ENCODE assay signal across 8 mouse cellular contexts in genomic region chr13:54504611-54505260, GRCm38 (mm10). TPM values are rescaled to one million over a fixed set of nuclear protein-coding genes. Genes with fewer than 3 reads are reported as not detected.
DNase-seq lines count a peak whose midpoint lies in the region; ATAC-seq and TF ChIP-seq lines count a peak whose summit lies in the region.

No protein-coding gene starts in this region.

- WGBS in heart, embryonic 15.5 days = 47% methylated on average over 7 of the region's 7 CpGs
- WGBS in liver, postnatal 0 days (ENCODE audit: insufficient replicate concordance) = 45% methylated on average over 7 of the region's 7 CpGs

- peak overlapping the region; percentile 73 for H3K9ac ChIP-seq in heart, embryonic 15.5 days
- peak overlapping the region; percentile 66 for H3K9ac ChIP-seq in liver, postnatal 0 days (replicated peaks)

- intact Hi-C loops in heart, postnatal 25 days (cut with DNase I) = no loop called here

- TF ChIP-seq EP300 in liver, postnatal 0 days (IDR thresholded peaks at IDR 0.05; ENCODE audit: low read depth) = no peak

- no peaks in the 10 kb centered on the region for H3K9me3 ChIP-seq in heart, embryonic 15.5 days (replicated peaks)
- no peaks in the 10 kb centered on the region for H3K9me3 ChIP-seq in liver, postnatal 0 days (ENCODE audit: low read length)

- H3K27me3 ChIP-seq in heart, embryonic 15.5 days = no peaks in the 10 kb centered on the region; the same call in 1 of the 2 replicates
- no peaks in the 10 kb centered on the region for H3K27me3 ChIP-seq in liver, postnatal 0 days (ENCODE audit: insufficient read depth, low read length)

- ATAC-seq in heart, embryonic 15.5 days (replicated peaks; ENCODE audit: insufficient number of reproducible peaks, insufficient read depth, low FRiP score, low read depth) = no peak
- ATAC-seq in liver, postnatal 0 days = no peak

- H3K4me1 ChIP-seq in heart, embryonic 15.5 days (replicated peaks) = peaks cover 16% of the 10 kb centered on the region
- H3K4me1 ChIP-seq in liver, postnatal 0 days (ENCODE audit: insufficient read depth) = peaks cover 14% of the 10 kb centered on the region

- TF ChIP-seq CTCF in liver, postnatal 0 days (IDR thresholded peaks at IDR 0.05; ENCODE audit: low read depth) = no peak

- H3K4me2 ChIP-seq in heart, embryonic 15.5 days = peak overlapping the region; percentile 88
- peak overlapping the region; percentile 97 for H3K4me2 ChIP-seq in liver, postnatal 0 days (ENCODE audit: low read depth, low read length)

- no peaks in the 10 kb centered on the region for H3K36me3 ChIP-seq in heart, embryonic 15.5 days
- H3K36me3 ChIP-seq in liver, postnatal 0 days (replicated peaks; ENCODE audit: insufficient read depth, low read length) = no peaks in the 10 kb centered on the region

- DNase-seq in heart, postnatal 25 days (ENCODE audit: low spot score) = no peak
- DNase-seq in MN1 (ENCODE audit: low spot score) = peak; percentile 44
- DNase-seq in gonadal fat pad, adult 2 months (ENCODE audit: low read depth) = peak; percentile 17
- DNase-seq in liver, postnatal 0 days = no peak
- peak; percentile 24 for DNase-seq in thymus, postnatal 25 days
- DNase-seq in left cerebral cortex, adult 9 months (ENCODE audit: low spot score in 2 of 2) = no peak
- no peak for DNase-seq in spleen, adult 18-20 months

- H3K4me3 ChIP-seq in heart, embryonic 15.5 days = peak overlapping the region; percentile 66
- H3K4me3 ChIP-seq in liver, postnatal 0 days (ENCODE audit: low read depth, low read length) = peak overlapping the region; percentile 55

- no peak overlapping the region for H3K27ac ChIP-seq in heart, embryonic 15.5 days
- H3K27ac ChIP-seq in liver, postnatal 0 days (ENCODE audit: low read depth) = no peak overlapping the region

RNA-seq across cellular contexts. Expression of gene Simc1, which starts 1.2 kb away (rescaled TPM):
- polyA plus RNA-seq in heart, embryonic 15.5 days (2015; fragmentation: Nextera tagmentation; extraction: Ambion mirVana) = 3.4 and 4.6 TPM in 2 replicates
- 1 to 10 TPM; 2.0 to 2.4 TPM for total RNA-seq in heart, postnatal 25 days (2021)
- 11.6 and 14.0 TPM in 2 replicates for polyA plus RNA-seq in gonadal fat pad, adult 2 months (2012; rRNA removed)
- polyA plus RNA-seq in liver, postnatal 0 days (2015; fragmentation: Nextera tagmentation; extraction: Ambion mirVana) = 1.5 TPM in 2 replicates

RNA-seq across cellular contexts. Expression of gene Thoc3, which starts 36.1 kb away (rescaled TPM):
- 62.0 and 74.9 TPM in 2 replicates for polyA plus RNA-seq in heart, embryonic 15.5 days (2015; fragmentation: Nextera tagmentation; extraction: Ambion mirVana)
- total RNA-seq in heart, postnatal 25 days (2021) = 10 to 100 TPM; 17.7 to 23.4 TPM
- 21.6 and 30.9 TPM in 2 replicates for polyA plus RNA-seq in gonadal fat pad, adult 2 months (2012; rRNA removed)
- 32.8 and 37.4 TPM in 2 replicates for polyA plus RNA-seq in liver, postnatal 0 days (2015; fragmentation: Nextera tagmentation; extraction: Ambion mirVana)

Comparison
In these comparisons a context has a peak if more than half of its experiments do, and no peak if none do; other contexts are left out.
1. DNase-seq: peak in MN1 (single experiment), gonadal fat pad, adult 2 months (single experiment) and thymus, postnatal 25 days (single experiment); none in heart, postnatal 25 days (single experiment), liver, postnatal 0 days (single experiment), left cerebral cortex, adult 9 months (0 of 2) and spleen, adult 18-20 months (0 of 2).